Mouse (Mus musculus): ENCODE results near the gene Vps16.

Vps16 gene

DNA sequence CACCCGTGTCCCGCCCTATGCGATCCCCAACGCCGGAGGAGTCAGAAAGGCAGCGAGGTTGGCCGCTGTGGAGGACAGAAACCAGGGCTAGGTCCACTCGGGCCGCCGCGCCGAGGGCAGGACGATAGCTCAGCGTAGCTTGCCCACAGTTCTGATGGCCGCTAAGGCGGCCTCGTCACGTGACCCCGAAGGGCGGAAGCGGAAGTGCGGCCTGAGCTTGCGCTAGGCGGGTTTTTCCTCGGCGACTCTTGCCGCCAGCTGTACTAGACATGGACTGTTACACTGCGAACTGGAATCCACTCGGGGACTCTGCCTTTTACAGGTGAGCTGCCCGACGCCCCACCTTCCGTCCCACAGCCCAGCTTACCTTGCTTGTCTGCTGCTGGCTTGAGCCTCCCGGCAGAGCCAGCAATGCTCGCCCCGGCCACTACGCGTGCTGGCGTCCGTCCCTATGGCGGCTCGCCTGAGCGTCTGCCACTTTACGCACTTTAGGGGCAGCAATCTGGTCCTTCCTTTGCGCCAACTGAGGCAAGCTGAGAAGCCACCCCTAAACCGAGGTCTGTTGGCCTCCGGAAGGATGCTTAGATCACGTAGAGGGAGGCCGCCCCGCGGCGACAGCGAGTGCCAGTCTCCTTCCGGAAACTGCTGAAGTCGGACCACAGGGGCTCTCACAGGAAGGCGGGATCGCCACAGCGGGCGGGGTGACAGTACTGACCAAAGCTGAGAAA is at the start of gene Vps16, which contains the start of gene Pced1a:
Vps16 (plus strand) TSS at position 214 of the 728 bp plus-strand sequence.
Pced1a (minus strand) TSS at position 576 of the 728 bp plus-strand sequence.
- DNase-seq = peak; percentile 94

DNA sequence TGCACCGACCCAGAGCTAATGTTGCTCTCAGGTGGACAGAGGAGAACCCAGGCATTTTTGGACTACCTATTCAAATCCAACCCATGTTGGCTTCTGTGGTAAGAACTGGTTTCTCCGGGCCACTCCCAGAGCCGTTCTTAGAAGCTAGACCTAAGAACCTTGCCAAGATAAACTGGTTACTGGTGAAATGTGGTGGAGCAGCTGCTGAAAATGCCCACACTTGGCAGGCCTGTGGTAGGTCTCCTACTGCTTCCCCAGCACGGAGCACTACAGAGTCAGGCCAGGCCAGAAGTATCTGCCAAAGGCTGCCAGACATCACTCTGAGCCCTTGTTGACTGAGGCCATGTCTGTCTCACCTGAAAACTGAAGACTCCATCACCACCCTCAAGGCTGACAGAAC is 49.2 kb upstream of the Vps16 start:
- DNase-seq = peak; percentile 32

DNA sequence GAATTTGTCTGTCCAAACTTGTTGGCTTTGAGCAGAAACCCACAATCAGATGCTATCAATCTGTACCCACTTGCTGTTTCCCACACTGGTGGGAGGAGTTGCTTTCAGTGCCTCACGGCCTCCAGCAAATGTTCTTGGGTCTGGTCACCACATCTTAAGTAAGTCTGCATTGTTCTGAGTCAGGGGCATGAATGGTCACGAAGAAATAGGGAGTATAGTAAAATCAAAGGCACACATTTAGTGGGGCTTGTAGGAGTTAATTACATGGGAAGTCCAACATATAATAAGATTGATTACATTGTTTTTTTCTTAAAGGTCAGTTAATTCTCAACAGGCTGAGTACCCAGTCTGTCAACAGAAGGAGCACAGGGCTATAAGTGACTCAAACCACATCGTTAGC is 40.9 kb upstream of the Vps16 start:
- DNase-seq = no peak

DNA sequence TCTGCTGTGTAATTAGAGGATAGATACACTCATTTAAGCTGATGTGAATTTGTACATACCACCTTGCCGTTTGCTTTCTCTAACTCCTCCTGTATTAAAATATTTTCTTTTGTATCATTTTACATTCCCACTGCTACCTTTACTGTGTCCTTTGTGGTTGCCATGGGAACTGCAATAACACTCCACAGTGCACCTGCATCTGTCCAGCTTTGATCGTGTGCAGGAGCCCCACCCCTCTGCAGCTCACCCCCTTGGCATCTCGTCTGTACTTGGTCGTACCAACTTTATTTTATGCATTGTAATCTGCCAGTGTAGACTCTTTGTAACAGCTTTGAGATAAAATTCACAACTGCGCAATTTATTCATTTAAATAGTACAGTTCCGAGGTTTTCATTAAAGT is 40.2 kb upstream of the Vps16 start:
- no peak for DNase-seq

DNA sequence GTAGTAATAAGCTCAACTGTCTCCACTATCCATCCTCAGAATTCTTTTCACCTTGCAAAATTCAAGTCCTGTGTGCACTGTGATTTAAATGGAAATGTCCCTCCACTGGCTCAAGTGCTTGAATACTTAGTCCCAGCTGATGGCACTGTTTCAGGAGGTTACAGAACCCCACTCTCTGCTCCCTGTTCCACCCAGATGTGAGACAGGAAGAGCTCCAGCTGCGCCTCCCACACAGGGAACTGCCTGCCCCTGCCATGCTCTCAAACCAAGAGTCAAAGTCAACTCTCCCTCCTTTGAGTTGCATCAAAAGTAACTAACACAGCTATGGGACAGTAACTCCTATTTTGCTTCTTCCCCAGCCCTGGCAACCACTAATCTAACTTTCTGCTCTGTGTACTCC is 37.9 kb upstream of the Vps16 start:
- no peak for DNase-seq

DNA sequence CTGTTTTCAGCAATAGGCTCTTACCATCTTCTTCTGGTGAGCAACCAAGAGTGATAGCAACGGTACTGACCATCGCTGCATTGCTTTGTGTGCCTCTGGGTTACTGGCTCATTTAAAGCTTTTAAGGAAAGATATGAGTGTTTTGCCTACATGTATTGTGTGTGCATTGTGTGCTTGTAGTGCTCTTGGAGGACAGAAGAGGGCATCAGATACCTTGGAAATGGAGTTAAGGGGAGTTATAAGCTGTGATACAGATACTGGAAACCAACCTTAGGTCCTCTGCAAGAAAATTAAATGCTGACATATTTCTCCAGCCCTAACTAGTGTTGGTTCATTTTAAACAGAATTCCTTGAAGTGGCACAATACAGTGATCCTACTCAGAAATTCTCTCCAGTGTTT is 35.3 kb upstream of the Vps16 start:
- DNase-seq = no peak

DNA sequence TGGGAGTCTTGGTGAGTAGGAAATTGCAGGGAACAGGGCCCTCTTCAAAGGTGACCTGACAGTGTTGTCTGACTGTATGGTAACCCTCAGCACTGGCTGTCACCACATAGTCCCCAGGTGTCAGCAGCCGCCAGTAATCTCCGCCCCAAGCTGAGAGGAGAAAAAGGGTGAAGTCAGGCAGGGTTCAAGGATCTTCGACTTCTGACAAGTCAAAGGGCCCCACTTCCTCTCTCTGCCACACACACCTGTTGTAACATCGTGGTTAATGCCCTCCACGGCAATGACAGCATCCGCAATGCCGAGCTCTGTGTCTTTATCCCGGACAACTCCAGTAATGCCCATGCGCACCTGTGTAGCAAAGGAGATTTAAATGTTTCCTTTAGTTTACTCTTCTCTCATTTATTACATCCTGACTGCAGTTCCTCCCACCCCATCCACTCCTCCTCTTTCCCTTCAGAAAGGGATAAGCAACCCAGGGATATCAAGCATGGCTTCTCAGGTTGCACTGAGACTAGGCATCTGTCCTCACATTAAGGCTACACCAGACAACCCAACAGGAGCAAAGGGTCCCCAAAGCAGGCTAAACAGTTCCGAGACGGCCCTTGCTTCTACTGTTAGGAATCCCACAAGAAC is 33.0 kb upstream of the Vps16 start:
- DNase-seq = no peak

DNA sequence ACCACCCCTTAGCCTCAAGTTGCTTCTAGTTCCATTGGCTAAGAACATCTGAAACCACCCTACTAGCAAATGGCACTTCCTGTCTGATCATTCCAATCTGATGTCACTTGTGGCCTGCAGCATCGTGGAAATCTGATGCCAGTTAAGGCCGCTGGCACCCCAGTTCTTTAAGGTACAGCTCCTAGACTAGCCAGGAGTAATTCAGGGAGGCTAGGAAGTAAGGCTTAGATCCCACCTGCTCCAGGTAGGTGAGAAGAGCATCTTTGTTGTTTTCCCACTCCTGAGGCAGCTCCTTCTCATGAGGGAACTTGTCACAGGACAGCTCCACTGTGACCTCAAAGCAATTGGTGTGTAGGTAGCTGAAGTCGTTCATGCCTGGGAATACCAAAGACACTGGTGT is 31.3 kb upstream of the Vps16 start:
- DNase-seq = no peak

DNA sequence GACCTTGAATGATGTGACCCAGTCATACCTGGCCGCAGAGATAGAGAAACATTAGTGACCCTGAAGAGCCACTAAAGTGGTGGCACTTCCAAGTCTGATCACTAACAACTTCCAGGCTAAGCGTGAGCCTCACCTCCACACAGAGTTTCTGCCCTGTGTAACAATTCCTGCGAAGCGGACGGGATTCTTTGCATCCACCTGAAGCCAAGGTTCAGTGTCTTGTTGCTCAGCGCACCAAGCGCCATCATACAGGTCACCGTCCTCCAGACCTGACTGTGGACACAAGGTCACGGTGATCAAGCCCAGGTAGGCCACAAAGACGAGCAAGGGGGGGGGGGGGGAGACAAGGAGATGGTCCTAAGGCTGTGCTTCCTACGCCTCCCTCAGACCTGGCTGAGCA is 28.4 kb upstream of the Vps16 start:
- no peak for DNase-seq

DNA sequence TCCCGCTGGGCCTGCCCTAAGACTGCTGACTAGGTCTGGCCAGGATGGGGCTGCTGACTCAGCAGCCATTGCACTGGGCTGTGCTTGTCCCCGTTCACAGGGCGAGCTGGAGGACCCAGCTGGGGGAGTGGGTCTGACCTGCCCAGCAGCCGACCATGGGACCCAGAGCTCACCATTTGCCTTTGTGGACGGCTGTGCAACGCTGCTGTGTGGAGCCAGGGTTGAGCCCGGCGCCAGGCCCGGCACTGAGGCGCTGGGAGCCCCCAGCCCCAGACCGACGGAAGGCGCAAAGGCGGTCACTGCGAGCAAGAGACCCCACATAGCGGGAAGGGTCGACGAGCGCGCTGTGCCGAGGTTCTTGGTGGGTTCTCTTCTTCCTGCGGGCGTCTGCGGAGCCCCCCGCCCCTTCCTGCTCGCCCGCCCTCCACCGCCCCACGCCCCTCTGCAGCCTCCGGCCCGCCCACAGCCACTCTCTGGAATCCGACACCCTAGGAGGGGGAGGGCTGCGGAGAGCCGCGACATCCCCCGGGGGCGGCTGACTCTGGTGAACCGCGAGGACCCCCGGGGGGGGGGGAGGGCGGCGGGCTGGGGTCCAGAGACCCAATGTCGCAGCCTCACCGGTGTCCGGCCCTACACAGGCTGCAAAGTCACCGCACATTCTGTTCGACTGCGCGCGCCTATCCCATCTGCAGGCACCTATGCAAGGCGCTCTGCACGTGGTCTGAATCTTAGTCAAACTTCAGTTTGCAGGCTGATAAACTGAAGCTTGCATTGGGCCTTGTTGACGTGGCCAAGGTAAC is 26.8 kb upstream of the Vps16 start, which contains the start of gene Cpxm1:
Cpxm1 (minus strand) TSS at position 389 of the 800 bp plus-strand sequence.
- DNase-seq = peak; percentile 16

DNA sequence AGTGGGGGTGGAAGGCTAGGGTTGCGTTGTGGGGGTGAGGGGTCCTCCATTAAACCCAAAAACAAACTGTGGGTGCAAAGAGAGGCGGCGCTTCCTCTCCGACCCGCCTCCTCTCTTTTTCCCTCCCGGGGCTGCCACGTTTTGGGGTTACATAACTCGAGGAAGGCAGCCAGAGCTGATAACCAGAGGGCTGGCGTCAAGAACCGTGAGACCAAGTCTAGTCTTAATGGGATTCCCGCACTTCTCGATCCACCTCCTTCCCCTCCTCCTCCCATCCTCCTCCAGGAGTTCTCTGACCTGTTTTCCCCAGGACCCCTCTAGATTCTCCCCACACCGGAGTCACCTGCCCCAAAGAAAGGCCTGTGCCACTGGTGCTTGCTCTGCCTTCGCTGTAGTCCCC is 26.0 kb upstream of the Vps16 start:
- no peak for DNase-seq

DNA sequence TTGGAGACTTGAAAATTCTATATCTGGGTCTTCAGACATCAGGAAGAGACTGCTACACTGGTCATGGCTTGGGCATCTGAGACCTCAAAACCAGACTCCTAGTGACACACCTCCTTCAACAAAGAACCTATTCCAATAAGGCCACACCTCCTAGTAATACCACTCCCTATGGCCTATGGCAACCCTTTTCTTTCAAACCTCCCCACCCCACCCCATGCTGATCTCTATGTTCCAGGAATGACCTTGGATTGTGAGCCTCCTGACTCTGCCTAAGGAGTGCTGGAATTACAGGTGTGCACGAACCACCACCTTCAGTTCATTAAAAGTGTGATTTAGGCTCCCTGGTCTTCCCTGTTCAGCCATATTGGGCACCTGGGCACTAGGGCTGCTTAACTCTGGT is 24.1 kb upstream of the Vps16 start:
- no peak for DNase-seq

DNA sequence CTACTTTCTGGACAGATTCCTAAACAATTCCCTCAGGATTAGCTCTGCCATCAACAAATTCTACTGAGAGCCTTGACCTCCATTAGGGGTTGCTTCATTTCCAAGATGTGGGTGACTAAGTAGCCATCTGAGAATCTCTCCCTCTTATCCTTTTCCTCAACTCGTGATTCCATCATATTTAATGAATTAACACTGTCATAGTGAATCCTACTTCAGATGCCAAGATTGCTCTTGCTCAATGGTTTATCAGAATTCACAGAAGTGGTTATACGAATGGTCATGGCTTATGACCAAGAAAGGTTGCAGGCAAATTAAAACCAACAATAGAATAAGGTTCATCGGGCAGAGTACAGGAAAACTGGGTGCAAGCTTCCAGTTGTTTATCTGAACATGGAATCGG is 22.2 kb upstream of the Vps16 start:
- DNase-seq = no peak

DNA sequence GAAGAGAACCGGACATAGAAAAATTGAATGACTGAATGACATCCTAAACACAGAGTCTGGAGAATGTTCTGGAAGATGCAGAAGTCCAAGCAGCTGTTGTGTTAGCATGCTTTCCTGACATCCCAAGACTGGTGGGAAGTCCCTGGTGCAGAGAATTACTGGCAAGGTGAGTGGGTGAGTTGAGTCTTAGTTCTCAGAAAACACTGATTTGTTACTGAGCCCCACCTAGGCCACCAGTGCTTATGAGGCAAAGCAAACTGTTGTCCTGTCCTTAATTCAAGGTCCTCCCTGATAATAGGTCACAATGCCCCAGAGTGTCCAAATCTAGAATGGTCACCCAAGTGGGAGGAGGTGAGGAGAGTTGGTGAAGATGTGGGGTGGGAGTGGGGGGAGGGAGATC is 19.2 kb upstream of the Vps16 start, which contains the start of the genes Gm28372 and 1700020A23Rik:
Gm28372 (plus strand) TSS at position 301 of the 400 bp plus-strand sequence.
1700020A23Rik (plus strand) TSS at position 321 of the 400 bp plus-strand sequence.
- no peak for DNase-seq

DNA sequence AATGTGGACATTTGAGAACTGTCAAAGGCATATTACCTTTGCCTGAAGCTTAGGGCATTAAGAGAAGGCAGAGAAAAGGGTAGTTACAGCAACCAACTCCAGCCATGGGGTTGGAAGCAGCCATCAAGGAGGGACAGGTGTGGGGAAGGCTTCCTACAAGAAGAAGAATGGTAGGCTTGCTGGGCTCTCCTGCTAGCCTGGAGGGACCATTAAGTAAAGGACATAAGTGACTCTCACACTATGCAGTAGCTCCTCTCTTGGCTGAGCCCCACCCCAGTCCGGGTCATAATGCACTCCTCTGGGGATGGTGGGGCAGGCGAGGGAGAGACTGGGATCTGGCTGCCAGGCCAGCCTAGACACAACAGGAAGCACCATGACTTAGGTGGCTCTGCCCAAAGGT is 18.0 kb upstream of the Vps16 start, which contains the start of gene Tmem239:
Tmem239 (plus strand) TSS at position 301 of the 400 bp plus-strand sequence.
- DNase-seq = no peak

DNA sequence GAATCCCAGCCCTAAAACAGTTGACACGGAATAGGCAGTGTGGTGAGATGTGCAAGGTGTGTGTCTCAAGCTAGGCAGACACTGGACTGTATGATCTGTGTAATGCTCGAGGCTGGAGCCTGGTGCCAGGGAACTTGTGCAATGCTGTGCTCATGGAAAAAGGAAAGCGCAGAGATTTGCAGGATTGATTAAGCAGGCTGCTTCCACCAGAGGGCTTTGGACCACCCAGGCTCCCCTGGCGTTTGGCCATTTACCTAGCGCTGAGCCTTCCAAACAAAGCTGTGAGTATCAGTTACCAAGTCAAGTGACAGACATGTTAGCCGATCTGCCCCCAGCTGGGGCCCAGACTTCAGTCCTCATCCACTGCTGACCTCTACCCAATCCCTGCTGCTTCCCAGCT is 15.9 kb upstream of the Vps16 start:
- DNase-seq = no peak

DNA sequence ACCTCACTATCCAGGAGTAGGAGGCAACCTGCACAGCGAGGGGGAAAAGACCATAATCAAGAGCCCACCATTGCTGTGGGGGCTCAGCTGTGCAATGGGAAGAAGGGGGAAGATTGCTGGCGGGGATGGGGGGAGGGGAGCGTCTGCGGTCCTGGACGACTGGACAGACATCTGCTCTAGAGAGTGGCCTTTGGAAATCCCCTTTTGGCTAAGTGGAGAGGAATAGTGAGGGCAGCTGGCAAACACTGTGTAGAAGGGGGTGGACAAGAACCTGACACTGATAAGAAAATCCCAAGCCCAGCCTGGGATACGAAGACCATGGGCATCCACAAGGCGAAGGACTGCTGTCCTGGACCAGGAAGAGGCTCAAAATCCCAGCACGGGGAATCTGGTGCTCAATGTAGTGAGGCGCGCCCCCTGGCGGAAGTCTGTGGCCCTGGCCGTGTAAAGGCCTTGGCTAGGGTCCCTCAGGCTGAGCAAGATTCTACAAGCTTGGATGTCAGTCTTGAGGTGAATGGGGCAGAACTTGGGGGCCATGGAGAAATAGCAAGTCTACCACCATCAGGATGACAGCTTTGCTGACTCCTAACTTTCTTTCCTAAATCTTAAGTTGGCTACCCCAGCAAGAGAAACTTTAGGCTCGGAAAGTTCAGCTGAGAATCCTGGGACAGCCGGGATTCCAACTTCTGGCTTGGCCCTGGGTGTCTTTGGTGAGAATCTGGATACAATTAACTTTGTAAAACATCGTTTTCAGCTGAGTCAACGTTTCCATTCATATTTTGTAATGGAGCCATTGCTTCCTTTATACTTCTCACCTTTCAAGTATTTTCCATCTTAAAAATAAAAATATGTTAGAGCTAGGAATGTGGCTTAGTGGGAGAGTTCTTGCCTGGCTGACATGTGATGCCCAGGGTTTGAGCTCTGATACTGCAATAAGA is 12.3 kb upstream of the Vps16 start:
- DNase-seq = peak; percentile 73

DNA sequence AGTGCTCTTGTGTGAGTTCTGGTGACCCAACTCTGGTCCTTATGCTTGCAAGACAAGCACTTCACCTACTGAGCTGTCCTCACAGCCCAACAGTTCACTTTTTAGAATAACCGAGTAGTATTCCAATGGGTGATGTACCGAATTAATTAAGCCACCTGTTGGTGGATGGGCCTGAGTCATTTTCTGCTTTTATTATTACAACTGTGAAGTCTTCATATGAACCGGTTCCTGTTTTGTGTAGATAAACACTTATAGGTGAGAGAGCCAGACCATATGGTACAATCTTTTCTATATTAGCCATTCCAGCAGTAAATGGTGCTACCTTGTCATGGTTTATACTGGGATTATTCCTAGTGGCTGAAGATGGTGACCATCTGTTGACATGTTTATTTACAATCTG is 11.4 kb upstream of the Vps16 start:
- DNase-seq = no peak

DNA sequence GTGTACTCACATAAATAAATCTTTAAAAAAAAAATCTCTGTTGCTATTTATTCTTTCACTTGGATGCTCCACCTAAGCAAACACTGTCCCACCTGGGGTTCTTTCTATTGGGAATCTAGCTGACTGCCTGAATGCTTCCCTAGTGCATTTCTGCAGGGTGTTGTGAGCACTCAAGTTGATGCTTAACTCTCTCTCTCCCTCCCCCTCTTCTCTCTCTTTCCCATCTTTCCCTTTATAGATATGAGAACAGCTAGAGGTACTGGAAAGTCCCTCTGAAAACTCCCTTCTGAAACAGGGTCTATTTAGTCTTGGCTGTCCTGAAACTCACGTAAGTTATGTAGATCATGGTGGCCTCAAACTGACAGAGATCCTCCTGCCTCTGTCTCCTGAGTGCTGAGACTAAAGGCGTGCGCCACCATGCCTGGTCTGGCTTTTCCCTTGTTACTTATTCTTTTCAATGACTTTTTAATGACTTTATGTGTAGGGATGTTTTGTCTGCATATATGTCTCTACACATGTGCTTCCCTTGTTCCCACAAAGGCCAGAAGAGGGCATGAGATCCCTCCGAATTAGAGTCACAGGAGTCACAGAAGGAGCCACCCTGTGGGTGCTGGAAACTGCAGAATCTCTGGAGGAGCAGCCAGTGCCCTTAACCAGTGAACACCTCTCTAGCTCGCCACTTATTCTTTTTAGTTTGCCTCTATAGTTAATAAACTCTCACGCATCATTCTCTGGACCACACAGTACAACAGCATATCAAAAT is 9.9 kb upstream of the Vps16 start:
- no peak for DNase-seq

DNA sequence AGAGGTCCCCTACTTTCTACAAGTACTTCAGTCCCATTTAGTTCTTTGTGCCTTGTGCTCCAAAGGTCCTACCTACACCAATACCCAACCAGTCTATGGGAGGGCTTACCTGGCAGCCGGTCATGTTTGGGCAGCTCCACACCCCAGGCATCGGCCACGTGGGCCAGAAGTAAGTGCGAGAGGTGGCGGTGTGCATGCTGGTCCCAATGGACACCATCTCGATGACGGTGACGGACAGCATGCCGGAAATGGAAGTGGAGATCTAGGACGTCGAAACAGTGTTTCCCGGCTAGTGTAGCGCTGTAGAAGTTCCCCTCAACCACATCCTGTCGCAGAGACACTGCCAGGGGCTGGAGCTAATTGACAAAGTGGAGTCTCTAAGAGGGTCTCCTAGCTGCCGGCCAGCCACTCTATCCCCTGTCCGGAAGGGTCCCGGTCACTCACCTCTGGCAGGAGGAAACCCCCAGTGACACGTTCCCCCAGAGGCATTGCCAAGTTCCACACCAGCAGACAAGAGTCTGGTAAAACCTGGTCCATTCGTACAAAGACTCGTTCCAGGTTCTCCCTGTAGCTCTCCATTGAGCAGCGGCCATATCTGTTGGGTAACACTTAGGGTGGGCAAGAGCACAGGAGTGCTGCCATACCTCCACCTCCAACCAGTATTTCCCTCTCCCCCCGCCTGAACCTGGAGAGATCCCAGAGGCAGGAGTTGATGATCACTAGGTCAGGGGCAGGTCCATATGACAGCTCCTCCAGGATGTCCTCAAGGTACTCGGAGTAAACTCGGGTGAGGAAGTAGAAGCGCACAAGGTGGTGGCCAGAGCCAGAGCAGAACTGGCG is 2.1 kb upstream of the Vps16 start:
- DNase-seq = peak; percentile 52

Data from cerebellum, adult 11-12 months (tissue).